Mouse (Mus musculus): ENCODE data around the gene Drg1. TPM values are rescaled to one million over a fixed set of nuclear protein-coding genes. Genes with fewer than 3 reads are reported as not detected.
"Not testable (repeated sequence)": the region's sequence is repeated elsewhere in the genome, so short reads cannot be mapped to it uniquely, and the experiment has no call there.

The Drg1 gene
- polyA plus RNA-seq, 1 experiment from 2014 or later, result 193 TPM

DNA sequence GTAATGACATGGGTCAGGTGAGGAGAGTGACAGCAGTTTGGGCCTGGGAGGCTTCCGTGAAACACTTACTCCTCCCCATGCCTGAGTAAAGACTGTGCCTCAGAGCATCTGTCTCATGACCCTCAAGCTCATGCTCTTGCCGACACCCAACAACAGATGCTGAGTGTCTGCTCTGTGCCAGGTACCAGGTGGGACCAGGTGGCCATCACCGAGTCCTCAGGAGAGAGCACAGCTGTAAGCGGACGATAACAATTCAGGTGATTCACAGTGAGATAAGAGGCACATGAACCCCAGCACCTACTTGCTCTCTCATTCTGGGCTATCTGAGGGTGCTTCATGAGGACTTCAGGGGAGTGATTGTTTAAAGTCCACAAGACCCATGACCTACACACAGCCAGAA is 123.8 kb downstream of the Drg1 start:
- H3K36me3 ChIP-seq (ENCODE audit: control insufficient read depth, insufficient read depth, low read length); H3K4me1 ChIP-seq (ENCODE audit: control insufficient read depth, insufficient read depth, low read length); H3K27me3 ChIP-seq (ENCODE audit: control insufficient read depth, insufficient read depth, low read length); H3K9ac ChIP-seq (ENCODE audit: low read length); H3K27ac ChIP-seq (ENCODE audit: low read length); H3K9me3 ChIP-seq (replicated peaks; ENCODE audit: control insufficient read depth, low read length); H3K4me3 ChIP-seq (replicated peaks; ENCODE audit: low read length); H3K4me2 ChIP-seq (ENCODE audit: low read depth, low read length): not testable (repeated sequence)
- 91% methylated on average over 4 of the region's 5 CpGs for WGBS
- ATAC-seq (ENCODE audit: insufficient read depth, low FRiP score), result peak; percentile 68

DNA sequence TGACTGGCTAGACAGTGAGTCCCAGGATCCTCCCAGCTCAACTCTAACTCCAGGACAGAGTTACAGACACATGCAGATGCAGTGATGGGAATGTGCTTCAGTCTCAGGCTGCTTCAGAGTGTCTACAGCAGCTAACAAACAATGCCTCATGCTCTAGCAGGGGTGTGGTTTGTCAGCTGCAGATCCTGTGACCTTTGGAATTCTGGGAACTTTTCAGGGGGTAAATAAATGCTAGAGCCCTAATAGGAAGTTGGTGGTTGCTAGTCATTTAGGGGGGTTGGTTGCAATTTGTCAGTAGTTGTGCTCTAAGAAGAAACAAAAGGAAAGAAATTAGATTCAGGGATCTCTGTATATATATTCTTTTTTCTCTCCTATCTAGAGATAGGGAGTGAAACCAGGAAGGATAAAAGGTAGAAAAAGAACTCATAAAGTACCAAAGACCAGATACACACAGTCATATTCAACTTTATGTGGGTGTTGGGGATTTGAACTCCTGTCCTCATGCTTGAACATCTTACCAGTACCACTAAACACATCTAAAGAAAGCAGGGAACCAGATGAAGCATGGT is 125.2 kb downstream of the Drg1 start:
- not testable (repeated sequence) for H3K9me3 ChIP-seq (replicated peaks; ENCODE audit: control insufficient read depth, low read length); H3K27me3 ChIP-seq (ENCODE audit: control insufficient read depth, insufficient read depth, low read length); H3K9ac ChIP-seq (ENCODE audit: low read length); H3K4me2 ChIP-seq (ENCODE audit: low read depth, low read length); H3K36me3 ChIP-seq (ENCODE audit: control insufficient read depth, insufficient read depth, low read length); H3K27ac ChIP-seq (ENCODE audit: low read length); H3K4me1 ChIP-seq (ENCODE audit: control insufficient read depth, insufficient read depth, low read length); ATAC-seq (ENCODE audit: insufficient read depth, low FRiP score); H3K4me3 ChIP-seq (replicated peaks; ENCODE audit: low read length)

DNA sequence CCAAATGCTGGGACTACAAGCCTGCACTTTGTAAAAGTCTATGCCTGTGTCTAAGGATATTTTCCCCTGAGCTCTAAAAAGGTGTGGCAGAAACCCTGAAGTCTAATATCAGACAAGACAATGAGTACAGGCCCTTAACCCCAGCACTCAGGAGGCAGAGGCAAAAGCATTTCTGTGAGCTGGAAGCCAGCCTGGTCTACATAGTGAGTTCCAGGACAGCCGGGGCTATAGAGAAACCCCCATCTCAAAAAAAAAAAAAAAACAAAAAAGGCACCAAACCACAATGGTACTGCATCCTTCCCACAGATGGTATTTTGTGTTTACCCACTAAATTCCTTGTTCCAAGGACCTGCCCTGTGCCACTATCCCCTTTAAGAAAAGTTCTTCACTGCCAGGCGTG is 127.9 kb downstream of the Drg1 start:
- H3K4me2 ChIP-seq (ENCODE audit: low read depth, low read length); H3K4me3 ChIP-seq (replicated peaks; ENCODE audit: low read length); ATAC-seq (ENCODE audit: insufficient read depth, low FRiP score); H3K27ac ChIP-seq (ENCODE audit: low read length); H3K9ac ChIP-seq (ENCODE audit: low read length); H3K4me1 ChIP-seq (ENCODE audit: control insufficient read depth, insufficient read depth, low read length); H3K27me3 ChIP-seq (ENCODE audit: control insufficient read depth, insufficient read depth, low read length); H3K36me3 ChIP-seq (ENCODE audit: control insufficient read depth, insufficient read depth, low read length); H3K9me3 ChIP-seq (replicated peaks; ENCODE audit: control insufficient read depth, low read length): not testable (repeated sequence)
- WGBS, result 81% methylated on average over 2 of the region's 2 CpGs

Other genes with a start within 250 kb of the Drg1 start
- 14.6 and 15.3 TPM in 2 replicates for gene Sfi1, start 73.0 kb downstream of the Drg1 start, polyA plus RNA-seq (2015; fragmentation: Nextera tagmentation; extraction: Ambion mirVana)
- 38.4 and 38.9 TPM in 2 replicates for gene Eif4enif1, start 64.0 kb downstream of the Drg1 start, polyA plus RNA-seq (2015; fragmentation: Nextera tagmentation; extraction: Ambion mirVana)
- gene Patz1, start 22.5 kb upstream of the Drg1 start, polyA plus RNA-seq (2015; fragmentation: Nextera tagmentation; extraction: Ambion mirVana), result 26.1 and 26.5 TPM in 2 replicates
- 9.4 and 11.8 TPM in 2 replicates for gene Pik3ip1, start 64.0 kb upstream of the Drg1 start, polyA plus RNA-seq (2015; fragmentation: Nextera tagmentation; extraction: Ambion mirVana)
- gene Limk2, start 142.8 kb upstream of the Drg1 start, polyA plus RNA-seq (2015; fragmentation: Nextera tagmentation; extraction: Ambion mirVana), result 92.6 and 109 TPM in 2 replicates
- 30.7 and 31.4 TPM in 2 replicates for gene Rnf185, start 185.9 kb upstream of the Drg1 start, polyA plus RNA-seq (2015; fragmentation: Nextera tagmentation; extraction: Ambion mirVana)
- 1.8 and 4.5 TPM in 2 replicates for gene Pla2g3, start 221.9 kb upstream of the Drg1 start, polyA plus RNA-seq (2015; fragmentation: Nextera tagmentation; extraction: Ambion mirVana)
- 3.4 and 3.5 TPM in 2 replicates for gene Inpp5j, start 238.4 kb upstream of the Drg1 start, polyA plus RNA-seq (2015; fragmentation: Nextera tagmentation; extraction: Ambion mirVana)
- 169 and 176 TPM in 2 replicates for gene Selenom, start 248.3 kb upstream of the Drg1 start, polyA plus RNA-seq (2015; fragmentation: Nextera tagmentation; extraction: Ambion mirVana)

All from stomach, embryonic 16.5 days (tissue).